Mouse (Mus musculus) forebrain, embryonic 16.5 days (tissue): Measurements from ENCODE around the gene Map2k3. TPM values are rescaled to one million over a fixed set of nuclear protein-coding genes. Genes with fewer than 3 reads are reported as not detected.

Source experiments
- ATAC-seq: fragments of 200-750 bp; cut with Nextera tagmentation; 2 replicates; pipeline ENCODE4 v1.8.0; 2017; ENCODE audit warnings: mild to moderate bottlenecking, moderate library complexity
- H3K27ac ChIP-seq: fragments of 300-500 bp; sonication (generic); 2 replicates; pipeline ENCODE4 v1.5.1; 2014; ENCODE audit warnings: low read length, control low read depth
- H3K27me3 ChIP-seq: fragments of 300-500 bp; sonication (generic); replicated peaks from 2 replicates; pipeline ENCODE4 v1.6.1; 2014; ENCODE audit warnings: low read length; ENCODE audit not compliant: control insufficient read depth, insufficient read depth
- H3K36me3 ChIP-seq: fragments of 300-500 bp; sonication (generic); 2 replicates; pipeline ENCODE4 v1.6.1; 2014; ENCODE audit not compliant: control insufficient read depth, insufficient read depth
- H3K4me1 ChIP-seq: fragments of 300-500 bp; sonication (generic); replicated peaks from 2 replicates; pipeline ENCODE4 v1.6.1; 2014; ENCODE audit warnings: low read length; ENCODE audit not compliant: control insufficient read depth, insufficient read depth
- H3K4me2 ChIP-seq: fragments of 300-500 bp; sonication (generic); 2 replicates; pipeline ENCODE4 v1.6.1; 2014; ENCODE audit warnings: mild to moderate bottlenecking, low read length, control low read depth
- H3K4me3 ChIP-seq: fragments of 300-500 bp; sonication (generic); replicated peaks from 2 replicates; pipeline ENCODE4 v1.5.1; 2014; ENCODE audit warnings: mild to moderate bottlenecking, low read length, control low read depth
- H3K9ac ChIP-seq: fragments of 300-500 bp; sonication (generic); replicated peaks from 2 replicates; pipeline ENCODE4 v1.6.1; 2014; ENCODE audit warnings: low read depth, low read length, control low read depth
- H3K9me3 ChIP-seq: fragments of 300-500 bp; sonication (generic); 2 replicates; pipeline ENCODE4 v1.6.1; 2016; ENCODE audit warnings: low read length; ENCODE audit not compliant: control insufficient read depth
- WGBS: fragments of 180-500 bp; shearing (Covaris S2); extraction: QIAGEN DNeasy Blood & Tissue Kit; methylation state at CpG from one replicate; pipeline ENCODE4 v1.1.7; 2014; 5-methylcytosine and 5-hydroxymethylcytosine counted together
- polyA plus RNA-seq: library from polyadenylated mRNA; unstranded; fragments of >200 nt; fragmentation: Nextera tagmentation; extraction: Ambion mirVana; gene quantifications from 2 replicates; pipeline ENCODE4 v1.2.1, GENCODE M21; 2015

Map2k3 gene
- polyA plus RNA-seq, 1 experiment from 2014 or later: 33.6 TPM

DNA sequence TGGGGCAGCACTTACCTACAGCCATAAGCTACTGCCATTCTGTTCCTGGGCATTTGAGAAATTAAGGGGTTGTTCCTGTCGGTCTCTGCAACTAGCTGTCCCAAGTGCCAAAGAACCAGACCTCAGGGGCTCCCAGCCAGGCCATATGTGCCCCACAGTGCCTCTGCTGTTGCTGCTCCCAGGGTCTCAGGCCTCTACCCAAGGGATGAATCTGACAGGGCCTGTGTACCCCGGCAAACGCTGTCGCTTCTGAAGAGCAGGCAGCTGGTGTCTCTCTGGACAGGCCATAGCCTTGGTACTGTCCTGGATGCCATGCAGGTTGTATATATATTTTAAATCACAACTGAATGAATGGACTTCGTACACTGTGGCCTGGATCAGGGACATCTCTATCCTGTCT is 20.1 kb downstream of the Map2k3 start:
- Histone ChIP-seq H3K4me3 (no peak overlapping the region), H3K4me1 (peaks cover 5% of the 10 kb centered on the region), H3K27ac (no peak overlapping the region), H3K4me2 (no peak overlapping the region), H3K9me3 (no peaks in the 10 kb centered on the region), H3K36me3 (peaks cover 6% of the 10 kb centered on the region; the same call in 1 of the 2 replicates), H3K27me3 (no peaks in the 10 kb centered on the region), H3K9ac (no peak overlapping the region)
- 90% methylated on average over 5 of the region's 5 CpGs for WGBS
- ATAC-seq: no peak

DNA sequence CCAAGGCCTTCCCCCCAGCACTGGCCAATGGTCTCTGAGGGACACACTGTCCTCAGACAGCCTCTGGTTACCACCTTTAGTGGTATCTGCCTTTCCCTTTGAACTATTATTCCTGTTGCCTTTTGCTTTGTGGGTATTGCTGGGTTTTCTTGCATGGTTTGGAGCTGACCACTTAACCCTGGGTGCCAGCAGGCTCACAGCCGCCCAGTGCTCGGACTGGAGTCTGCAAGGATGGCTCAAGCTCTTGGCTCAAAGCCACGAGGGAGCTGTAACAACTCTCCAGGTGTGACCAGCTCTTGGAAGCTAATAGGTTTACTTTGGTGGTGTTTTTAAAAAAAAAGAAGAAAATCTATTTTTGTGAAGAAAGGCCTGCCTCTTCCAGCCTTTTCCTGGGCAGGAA is 20.5 kb downstream of the Map2k3 start:
- H3K9ac ChIP-seq: no peak overlapping the region
- peaks cover 2% of the 10 kb centered on the region; the same call in 1 of the 2 replicates for H3K36me3 ChIP-seq
- H3K4me3 ChIP-seq: no peak overlapping the region
- no peak overlapping the region for H3K27ac ChIP-seq
- H3K4me1 ChIP-seq: peaks cover 5% of the 10 kb centered on the region
- no peak overlapping the region for H3K4me2 ChIP-seq
- H3K27me3 ChIP-seq: no peaks in the 10 kb centered on the region
- ATAC-seq: no peak
- no peaks in the 10 kb centered on the region for H3K9me3 ChIP-seq
- 89% methylated on average over 3 of the region's 3 CpGs for WGBS

GRCm38 (mm10) chr11:60952986-60953385 is 21.2 kb downstream of the Map2k3 start:
- ATAC-seq: no peak
- Histone ChIP-seq H3K27me3 (no peaks in the 10 kb centered on the region), H3K9me3 (no peaks in the 10 kb centered on the region), H3K36me3 (peaks cover 2% of the 10 kb centered on the region; the same call in 1 of the 2 replicates), H3K27ac (no peak overlapping the region), H3K4me1 (peaks cover 5% of the 10 kb centered on the region), H3K4me3 (no peak overlapping the region), H3K9ac (no peak overlapping the region), H3K4me2 (no peak overlapping the region)
- 97% methylated on average over 6 of the region's 6 CpGs for WGBS

DNA sequence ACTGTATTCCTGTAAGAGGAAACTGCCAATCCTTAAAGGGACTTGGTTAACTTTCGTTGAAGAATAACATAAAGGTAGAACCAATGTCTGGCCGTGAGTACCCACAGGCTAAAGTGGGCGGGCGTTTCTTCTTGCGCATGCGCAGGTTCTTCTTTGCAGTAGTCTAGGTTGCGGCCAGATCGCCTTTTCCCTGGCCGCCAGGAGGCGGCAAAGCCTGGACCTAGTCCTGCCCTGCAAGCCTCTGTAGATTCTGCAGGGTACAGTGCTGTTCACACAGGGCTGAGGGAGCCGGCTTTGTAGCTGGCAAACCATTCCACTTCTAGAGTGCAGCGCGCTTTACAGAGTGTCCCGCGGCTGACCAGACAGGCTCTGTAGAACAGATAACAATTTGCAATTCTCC is 22.0 kb downstream of the Map2k3 start:
- no peak overlapping the region for H3K27ac ChIP-seq
- no peaks in the 10 kb centered on the region for H3K27me3 ChIP-seq
- H3K9me3 ChIP-seq: no peaks in the 10 kb centered on the region
- H3K9ac ChIP-seq: no peak overlapping the region
- 0 out of 2 replicates have a peak, but pooled peaks cover 2% of the 10 kb centered on the region for H3K36me3 ChIP-seq
- 8% methylated on average over 15 of the region's 15 CpGs for WGBS
- H3K4me2 ChIP-seq: peak overlapping the region; percentile 31
- ATAC-seq: peak; percentile 98
- no peak overlapping the region for H3K4me3 ChIP-seq
- peaks cover 5% of the 10 kb centered on the region for H3K4me1 ChIP-seq

- H3K9ac ChIP-seq: no peak overlapping the region
- H3K9me3 ChIP-seq: no peaks in the 10 kb centered on the region
- 0 out of 2 replicates have a peak, but pooled peaks cover 2% of the 10 kb centered on the region for H3K36me3 ChIP-seq
- ATAC-seq: peak; percentile 22; the same call in 1 of the 2 replicates
- WGBS: 76% methylated on average over 10 of the region's 10 CpGs
- H3K27ac ChIP-seq: no peak overlapping the region
- H3K27me3 ChIP-seq: no peaks in the 10 kb centered on the region
- H3K4me3 ChIP-seq: no peak overlapping the region
- peaks cover 5% of the 10 kb centered on the region for H3K4me1 ChIP-seq
- H3K4me2 ChIP-seq: peak overlapping the region; percentile 31
Measured at GRCm38 (mm10) chr11:60954255-60955104, 22.6 kb downstream of the Map2k3 start.

DNA sequence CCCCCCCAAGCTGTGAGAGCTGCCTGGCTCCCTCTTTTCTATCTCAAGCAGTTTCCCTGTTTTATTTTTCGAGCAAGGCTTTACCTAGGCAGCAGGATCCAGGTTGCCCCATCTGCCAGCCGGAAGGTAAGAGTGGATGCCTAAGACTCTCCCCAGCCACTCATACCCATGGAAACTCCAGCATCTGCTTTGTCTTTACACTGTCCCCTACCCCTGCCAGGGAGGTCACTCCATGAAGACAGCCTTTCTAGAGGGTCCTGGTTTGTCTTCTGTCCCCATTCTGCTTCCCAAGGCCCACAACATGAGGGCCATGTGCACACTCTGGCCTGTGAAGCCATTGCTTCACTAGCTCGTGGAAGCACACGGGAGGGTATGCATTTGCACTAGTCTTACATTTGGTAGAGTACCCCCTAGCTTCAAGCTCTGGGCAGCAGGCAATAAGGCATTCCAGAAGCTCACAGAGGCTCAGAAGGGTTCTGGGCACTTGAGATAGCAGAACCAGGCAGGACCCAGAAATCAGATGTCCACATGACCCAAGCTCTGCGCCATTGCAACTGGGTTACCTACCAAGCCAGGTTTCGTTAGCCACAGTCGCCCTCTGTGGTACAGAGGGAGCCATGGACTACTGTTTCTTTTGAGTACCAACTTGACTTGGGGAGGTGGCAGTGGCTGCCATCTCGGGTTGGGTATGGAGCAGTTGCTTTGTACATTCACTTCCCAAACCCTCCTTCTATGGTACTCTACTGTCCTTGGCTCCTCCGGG is 24.0 kb downstream of the Map2k3 start:
- Histone ChIP-seq H3K4me2 (no peak overlapping the region), H3K27me3 (no peaks in the 10 kb centered on the region), H3K36me3 (no peaks in the 10 kb centered on the region), H3K4me3 (no peak overlapping the region), H3K9me3 (no peaks in the 10 kb centered on the region), H3K4me1 (peaks cover 5% of the 10 kb centered on the region), H3K27ac (no peak overlapping the region), H3K9ac (no peak overlapping the region)
- WGBS: 78% methylated on average over 9 of the region's 9 CpGs
- no peak for ATAC-seq

DNA sequence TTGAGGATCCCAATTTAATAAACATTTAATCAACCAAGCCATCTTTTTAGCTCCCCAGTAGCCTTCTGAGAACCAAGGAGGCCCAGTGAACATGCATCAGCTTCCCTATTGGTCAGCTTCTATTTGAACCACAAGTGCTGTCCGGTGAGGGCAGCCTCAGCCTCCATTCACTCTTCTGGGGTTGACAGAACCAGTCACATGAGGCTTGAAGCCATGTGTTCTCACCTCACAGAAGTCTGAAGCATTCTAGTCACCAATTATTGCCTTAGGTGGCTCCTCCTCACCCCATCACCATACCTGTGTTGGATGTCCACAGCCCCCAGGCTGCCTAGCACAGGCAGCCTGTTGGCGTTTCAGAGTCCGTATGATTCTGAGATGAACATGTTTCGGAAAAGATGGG is 27.1 kb downstream of the Map2k3 start:
- WGBS: 85% methylated on average over 4 of the region's 4 CpGs

DNA sequence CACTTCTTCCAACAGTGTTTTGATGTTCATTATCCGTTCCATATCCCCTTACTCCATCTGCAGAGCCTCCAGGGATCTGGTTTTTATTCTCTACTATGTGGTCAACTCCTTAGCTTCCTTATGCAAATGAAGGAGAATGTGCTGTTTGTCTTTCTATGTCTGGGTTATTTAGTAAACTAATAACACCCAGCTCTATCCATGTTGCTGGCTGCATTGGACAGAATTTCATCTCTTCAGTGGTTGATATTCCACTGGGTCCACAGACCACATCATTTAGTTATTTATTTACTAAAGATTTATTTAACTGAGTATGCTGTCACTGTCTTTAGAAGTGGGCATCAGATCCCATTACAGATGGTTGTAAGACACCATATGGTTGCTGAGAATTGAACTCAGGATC is 29.3 kb downstream of the Map2k3 start:
- no peaks in the 10 kb centered on the region for H3K27me3 ChIP-seq
- no peak overlapping the region for H3K9ac ChIP-seq
- H3K4me1 ChIP-seq: no peaks in the 10 kb centered on the region
- H3K36me3 ChIP-seq: no peaks in the 10 kb centered on the region
- WGBS: 68% methylated on average over 1 of the region's 1 CpGs
- H3K4me2 ChIP-seq: no peak overlapping the region
- no peak for ATAC-seq
- H3K9me3 ChIP-seq: no peaks in the 10 kb centered on the region
- H3K27ac ChIP-seq: no peak overlapping the region
- no peak overlapping the region for H3K4me3 ChIP-seq

More for the DNA sequence above, 27.1 kb downstream of the Map2k3 start:
- Histone ChIP-seq H3K9ac (no peak overlapping the region), H3K4me2 (no peak overlapping the region), H3K27ac (no peak overlapping the region), H3K36me3 (no peaks in the 10 kb centered on the region), H3K27me3 (no peaks in the 10 kb centered on the region), H3K4me1 (peaks cover under 1% of the 10 kb centered on the region), H3K4me3 (no peak overlapping the region), H3K9me3 (no peaks in the 10 kb centered on the region)
- ATAC-seq: no peak

DNA sequence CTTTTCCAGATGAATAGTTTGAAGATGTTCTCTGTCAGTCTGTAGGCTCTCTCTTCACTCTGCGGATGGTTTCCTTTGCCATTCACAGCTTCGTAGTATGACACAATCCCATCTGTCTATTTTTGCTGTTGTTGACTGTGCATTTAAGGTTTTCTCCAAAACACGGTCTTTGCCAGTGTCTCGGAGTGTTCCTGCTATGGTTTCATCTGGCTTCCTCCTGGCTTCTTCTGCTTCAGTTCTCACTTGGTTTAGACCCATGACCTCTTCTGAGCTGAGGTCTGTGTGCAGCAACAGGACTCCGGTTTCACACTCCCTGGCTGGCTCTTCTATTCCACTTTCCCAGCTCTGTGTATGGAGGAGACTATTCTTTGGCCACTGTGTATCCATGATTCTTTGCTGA is 30.9 kb downstream of the Map2k3 start:
- Histone ChIP-seq H3K4me1 (no peaks in the 10 kb centered on the region), H3K27me3 (no peaks in the 10 kb centered on the region), H3K4me2 (no peak overlapping the region), H3K4me3 (no peak overlapping the region), H3K36me3 (no peaks in the 10 kb centered on the region), H3K9ac (no peak overlapping the region), H3K9me3 (no peaks in the 10 kb centered on the region), H3K27ac (no peak overlapping the region)
- no peak for ATAC-seq
- WGBS: 56% methylated on average over 5 of the region's 5 CpGs
